In the genomic region with DNA sequence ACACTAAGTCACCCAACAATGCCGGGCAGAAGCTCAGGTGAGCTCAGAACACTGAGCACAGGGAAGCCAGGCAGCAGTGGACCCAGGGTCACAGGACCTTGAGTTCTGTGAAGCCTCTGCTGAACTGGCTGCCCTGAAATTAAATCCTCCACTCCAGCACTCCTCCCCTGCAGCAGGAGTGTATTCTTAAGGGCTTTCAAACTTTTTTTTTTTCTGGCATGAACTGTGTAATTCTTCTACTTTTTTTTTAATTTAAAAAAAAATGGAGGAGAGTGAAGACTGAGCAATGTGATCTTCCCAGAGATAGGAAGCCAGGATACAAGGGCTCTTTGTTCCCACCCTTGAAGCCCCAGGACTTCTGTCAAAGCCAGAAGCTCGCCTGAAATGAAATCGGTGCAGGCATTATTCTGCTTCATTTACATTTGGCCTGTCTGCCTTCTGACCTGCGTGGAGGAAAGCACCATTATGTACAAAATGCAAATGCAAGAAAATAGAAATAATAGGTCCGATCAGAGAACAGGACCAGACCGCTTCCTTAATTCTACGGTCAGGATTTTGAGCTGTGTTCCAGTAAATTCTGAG, we compare ENCODE assay signal across 8 mouse cellular contexts.
A peak's percentile ranks its signal among the peaks of the same experiment; 100 is the strongest.
DNase-seq lines count a peak whose midpoint lies in the region; ATAC-seq and TF ChIP-seq lines count a peak whose summit lies in the region.

No protein-coding gene starts in this region.

- no peaks in the 10 kb centered on the region for H3K36me3 ChIP-seq in heart, embryonic 13.5 days
- H3K36me3 ChIP-seq in hindbrain, embryonic 13.5 days: no peaks in the 10 kb centered on the region
- H3K36me3 ChIP-seq in midbrain, embryonic 14.5 days (ENCODE audit: control insufficient read depth, insufficient read depth, low read length): no peaks in the 10 kb centered on the region

- 62% methylated on average over 7 of the region's 7 CpGs for WGBS in heart, embryonic 13.5 days
- 5% methylated on average over 7 of the region's 7 CpGs for WGBS in hindbrain, embryonic 13.5 days
- 2% methylated on average over 7 of the region's 7 CpGs for WGBS in midbrain, embryonic 14.5 days

- peaks cover 6% of the 10 kb centered on the region; the same call in 1 of the 2 replicates for H3K27me3 ChIP-seq in heart, embryonic 13.5 days (replicated peaks)
- no peaks in the 10 kb centered on the region for H3K27me3 ChIP-seq in hindbrain, embryonic 13.5 days
- no peaks in the 10 kb centered on the region for H3K27me3 ChIP-seq in midbrain, embryonic 14.5 days (ENCODE audit: control insufficient read depth, insufficient read depth, low read length)

- H3K4me3 ChIP-seq in heart, embryonic 13.5 days: no peak overlapping the region
- no peak overlapping the region for H3K4me3 ChIP-seq in hindbrain, embryonic 13.5 days
- no peak overlapping the region for H3K4me3 ChIP-seq in midbrain, embryonic 14.5 days (replicated peaks; ENCODE audit: low read depth, low read length)

- H3K4me2 ChIP-seq in heart, embryonic 13.5 days: peak overlapping the region; percentile 45
- H3K4me2 ChIP-seq in hindbrain, embryonic 13.5 days: 0 out of 2 replicates have a peak overlapping the region, but pooled peaks have one; percentile 10
- peak overlapping the region; percentile 17; the same call in 1 of the 2 replicates for H3K4me2 ChIP-seq in midbrain, embryonic 14.5 days (ENCODE audit: low read length)

- peak overlapping the region; percentile 83 for H3K27ac ChIP-seq in heart, embryonic 13.5 days (replicated peaks)
- H3K27ac ChIP-seq in hindbrain, embryonic 13.5 days: peak overlapping the region; percentile 92
- peak overlapping the region; percentile 82 for H3K27ac ChIP-seq in midbrain, embryonic 14.5 days (replicated peaks; ENCODE audit: low read depth, low read length)

- H3K4me1 ChIP-seq in heart, embryonic 13.5 days: peaks cover 51% of the 10 kb centered on the region
- peaks cover 52% of the 10 kb centered on the region for H3K4me1 ChIP-seq in hindbrain, embryonic 13.5 days (replicated peaks)
- peaks cover 32% of the 10 kb centered on the region for H3K4me1 ChIP-seq in midbrain, embryonic 14.5 days (ENCODE audit: control insufficient read depth, insufficient read depth, low read length)

- 0 out of 2 replicates have a peak overlapping the region, but pooled peaks have one; percentile 45 for H3K9ac ChIP-seq in heart, embryonic 13.5 days
- H3K9ac ChIP-seq in hindbrain, embryonic 13.5 days: no peak overlapping the region; the same call in 1 of the 2 replicates
- no peak overlapping the region for H3K9ac ChIP-seq in midbrain, embryonic 14.5 days (replicated peaks; ENCODE audit: low read length)

- no peak for ATAC-seq in heart, embryonic 13.5 days (ENCODE audit: extremely low read depth, insufficient number of reproducible peaks, low FRiP score, low TSS enrichment)
- peak; percentile 43; the same call in 1 of the 2 replicates for ATAC-seq in hindbrain, embryonic 13.5 days (ENCODE audit: low FRiP score)
- ATAC-seq in midbrain, embryonic 14.5 days (ENCODE audit: low FRiP score, low TSS enrichment): peak; percentile 59; the same call in 1 of the 2 replicates
- no peak for ATAC-seq in granulocyte monocyte progenitor cell, adult 5-6 weeks (replicated peaks; ENCODE audit: poor library complexity, severe bottlenecking)

- no peak for TF ChIP-seq CTCF in brain, embryonic 14.5 days (IDR thresholded peaks at IDR 0.05; ENCODE audit: borderline replicate concordance, extremely low read depth, insufficient read depth, insufficient read length)

- DNase-seq in heart, adult 11 months: no peak
- DNase-seq in brain, embryonic 14.5 days (ENCODE audit: low read depth): peak; percentile 83
- peak; percentile 67 for DNase-seq in midbrain, embryonic 14.5 days
- DNase-seq in layer of hippocampus, postnatal 25 days (ENCODE audit: extremely low spot score in 1 of 2, low spot score in 1 of 2): no peak
- no peak for DNase-seq in right cerebral cortex, postnatal 36 days (ENCODE audit: low spot score in 2 of 2)

- TF ChIP-seq POLR2A in brain, embryonic 14.5 days (IDR thresholded peaks at IDR 0.05; ENCODE audit: borderline replicate concordance, extremely low read depth, insufficient read depth, insufficient read length, poor library complexity, severe bottlenecking): no peak

- H3K9me3 ChIP-seq in heart, embryonic 13.5 days: no peaks in the 10 kb centered on the region
- H3K9me3 ChIP-seq in hindbrain, embryonic 13.5 days: no peaks in the 10 kb centered on the region
- no peaks in the 10 kb centered on the region for H3K9me3 ChIP-seq in midbrain, embryonic 14.5 days (ENCODE audit: control insufficient read depth, low read length)

Comparison
In these comparisons a context has a peak if more than half of its experiments do, and no peak if none do; other contexts are left out.
1. ATAC-seq: peak in hindbrain, embryonic 13.5 days (single experiment) and midbrain, embryonic 14.5 days (single experiment); none in heart, embryonic 13.5 days (single experiment) and granulocyte monocyte progenitor cell, adult 5-6 weeks (single experiment).
2. DNase-seq: peak in brain, embryonic 14.5 days (single experiment) and midbrain, embryonic 14.5 days (single experiment); none in heart, adult 11 months (single experiment), layer of hippocampus, postnatal 25 days (0 of 2) and right cerebral cortex, postnatal 36 days (0 of 2).
3. Peak in every context shown above with its lines, with median percentiles within 50 percentile points of each other: H3K27ac ChIP-seq and H3K4me2 ChIP-seq.